Mouse (Mus musculus) liver, adult 10 weeks (tissue): ENCODE results near the gene Cd93. TPM values are rescaled to one million over a fixed set of nuclear protein-coding genes. Genes with fewer than 3 reads are reported as not detected.

Experiments used
- polyA plus RNA-seq: library from polyadenylated mRNA; stranded (reverse); fragments of 350-450 nt; fragmentation: Illumina TruSeq; extraction: RNeasy Lipid Tissue Mini Kit (QIAGEN cat#74804); gene quantifications from one replicate; pipeline ENCODE4 v1.2.3, GENCODE M21; 2014; ENCODE audit warnings: low read depth, low replicate concordance

Gene Cd93
- 3.7 TPM for polyA plus RNA-seq

DNA sequence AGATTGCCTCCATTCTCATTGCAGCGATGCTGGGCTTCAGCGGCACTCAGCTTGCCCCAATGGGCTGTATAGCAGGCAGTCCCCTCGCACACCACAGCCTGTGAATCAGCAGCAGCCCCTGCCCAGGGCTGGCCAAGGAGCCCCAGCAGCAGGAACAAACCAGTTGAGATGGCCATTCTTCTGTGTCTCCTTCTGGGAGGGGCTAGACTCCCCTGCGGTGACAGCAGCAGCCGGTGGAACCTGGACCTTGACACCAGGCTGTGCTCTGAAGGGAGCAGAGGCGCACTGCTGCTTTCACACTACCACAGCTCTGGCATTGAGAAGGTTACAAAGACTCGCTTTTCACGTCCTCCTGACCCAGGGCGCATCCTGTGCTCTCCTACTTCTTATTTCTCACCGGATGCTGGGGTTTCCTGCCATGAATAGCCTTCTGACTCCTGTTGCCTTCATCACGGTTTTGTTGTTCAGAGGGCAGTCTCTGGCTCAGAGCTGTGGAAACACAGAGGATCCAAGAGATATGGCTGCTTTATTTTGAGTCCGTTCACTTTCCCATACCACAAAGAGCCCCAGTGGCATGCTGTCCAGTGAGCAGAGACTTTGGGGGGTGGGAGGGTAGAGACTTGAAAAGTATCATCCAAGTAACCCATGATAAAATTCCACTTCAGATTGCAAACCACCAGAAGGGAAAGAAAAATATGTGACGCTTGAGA, at the start of gene Cd93:
TSS of gene Cd93 (minus strand) at position 315 of the 710 bp plus-strand sequence.

DNA sequence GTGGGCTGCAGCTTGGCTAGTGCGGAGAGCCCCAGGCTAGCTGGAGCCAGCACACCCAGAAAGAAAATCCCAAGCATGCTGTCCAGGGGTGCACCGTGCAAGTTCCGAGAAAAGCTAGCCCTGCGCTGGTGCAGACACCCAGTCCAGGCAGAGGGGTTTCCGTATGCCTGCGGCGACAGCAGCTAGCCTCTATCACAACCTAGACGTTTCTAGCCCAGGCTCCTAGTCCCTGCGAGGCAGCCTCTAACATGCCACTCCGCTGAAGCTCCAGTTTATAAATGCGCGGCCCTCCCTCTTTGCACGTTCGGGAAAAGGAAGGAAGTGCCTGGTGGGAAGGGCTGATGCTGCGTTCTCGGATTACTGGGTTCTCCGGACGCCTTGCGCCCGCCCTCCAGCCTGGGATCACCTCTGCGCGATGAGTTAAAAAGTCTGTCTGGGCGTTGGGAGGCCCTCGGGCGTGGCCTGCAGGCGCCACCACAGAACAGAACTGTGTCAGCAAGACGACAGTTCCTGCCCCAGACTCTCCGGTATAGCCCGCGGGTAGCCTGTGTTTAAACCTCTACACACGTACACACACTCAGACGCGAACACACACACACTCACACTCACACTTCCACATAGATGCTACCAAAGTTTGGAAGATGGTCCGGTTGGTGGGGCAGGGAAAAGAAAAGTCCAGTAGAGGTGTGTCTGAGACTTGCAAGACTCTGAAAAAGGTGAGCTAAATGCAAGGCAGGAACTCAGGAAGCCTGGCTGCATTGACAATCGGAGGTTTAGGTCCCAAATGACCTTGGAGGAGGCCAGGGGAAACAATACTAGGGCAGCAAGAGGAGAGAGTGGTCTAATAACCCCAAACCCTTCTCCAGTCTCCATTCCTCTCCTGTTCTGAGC, 35.2 kb downstream of the Cd93 start, which contains the start of gene Thbd:
TSS of gene Thbd (minus strand) at position 319 of the 891 bp plus-strand sequence.

DNA sequence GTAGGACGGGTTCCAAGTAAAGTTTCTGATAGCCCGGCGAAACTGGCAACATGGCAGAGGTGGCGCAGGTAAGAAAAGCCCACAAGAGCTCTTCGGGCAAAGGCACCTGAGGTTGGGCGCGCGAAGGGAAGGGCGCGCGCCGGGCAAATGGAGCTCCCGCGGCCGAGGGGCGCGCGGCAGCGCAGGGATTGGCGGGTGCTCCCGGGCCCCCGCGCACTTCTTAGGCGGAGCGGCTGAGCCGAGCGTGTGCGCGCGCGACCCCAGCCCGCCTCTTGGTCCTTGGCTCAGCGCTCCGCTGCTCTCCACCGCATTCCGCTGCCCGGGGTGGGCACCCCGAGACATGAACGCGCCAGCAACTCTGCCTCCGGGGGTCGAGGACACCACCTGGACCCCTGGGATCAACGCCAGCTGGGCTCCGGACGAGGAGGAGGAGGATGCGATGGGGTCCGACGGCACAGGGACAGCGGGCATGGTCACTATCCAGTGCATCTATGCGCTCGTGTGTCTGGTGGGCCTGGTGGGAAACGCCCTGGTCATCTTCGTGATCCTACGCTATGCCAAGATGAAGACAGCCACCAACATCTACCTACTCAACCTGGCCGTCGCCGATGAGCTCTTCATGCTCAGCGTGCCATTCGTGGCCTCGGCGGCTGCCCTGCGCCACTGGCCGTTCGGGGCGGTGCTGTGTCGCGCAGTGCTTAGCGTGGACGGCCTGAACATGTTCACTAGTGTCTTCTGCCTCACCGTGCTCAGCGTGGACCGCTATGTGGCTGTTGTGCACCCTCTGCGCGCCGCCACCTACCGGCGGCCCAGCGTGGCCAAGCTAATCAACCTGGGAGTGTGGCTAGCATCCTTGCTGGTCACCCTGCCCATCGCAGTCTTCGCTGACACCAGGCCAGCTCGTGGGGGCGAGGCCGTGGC, 48.0 kb downstream of the Cd93 start, which contains the start of gene Sstr4:
TSS of gene Sstr4 (plus strand) at position 214 of the 921 bp plus-strand sequence.

Other genes starting within 250 kb of the Cd93 start
- gene Sstr4, start 48.2 kb downstream of the Cd93 start, polyA plus RNA-seq, result not detected
- 2.5 TPM for gene Thbd, start 35.4 kb downstream of the Cd93 start, polyA plus RNA-seq
- 5.0 TPM for gene Nxt1, start 229.0 kb upstream of the Cd93 start, polyA plus RNA-seq
- 46.1 TPM for gene Gzf1, start 237.5 kb upstream of the Cd93 start, polyA plus RNA-seq